Mouse (Mus musculus) kidney, adult 2 months (tissue): Measurements from ENCODE around the gene Cyp21a1. TPM values are rescaled to one million over a fixed set of nuclear protein-coding genes. Genes with fewer than 3 reads are reported as not detected.
"Not testable (repeated sequence)": the region's sequence is repeated elsewhere in the genome, so short reads cannot be mapped to it uniquely, and the experiment has no call there.

Experiments used
- DNase-seq: peaks from one replicate; pipeline ENCODE4 v3.0.0; 2021
- H3K27ac ChIP-seq: fragments of 200-500 bp; 2 replicates; pipeline ENCODE4 v1.5.1; 2012; ENCODE audit warnings: low read depth, low read length, control low read depth, inconsistent platforms; ENCODE audit not compliant: insufficient read depth
- H3K27me3 ChIP-seq: fragments of 200-500 bp; replicated peaks from 2 replicates; pipeline ENCODE4 v1.6.1; 2012; ENCODE audit warnings: mild to moderate bottlenecking, moderate library complexity, low read length, inconsistent platforms; ENCODE audit not compliant: control insufficient read depth, insufficient read depth
- H3K36me3 ChIP-seq: fragments of 200-500 bp; 2 replicates; pipeline ENCODE4 v1.6.1; 2012; ENCODE audit warnings: mild to moderate bottlenecking, moderate library complexity, low read length, inconsistent platforms; ENCODE audit not compliant: control insufficient read depth, insufficient read depth
- H3K4me1 ChIP-seq: fragments of 200-500 bp; 2 replicates; pipeline ENCODE4 v1.6.1; 2011; ENCODE audit warnings: low read length; ENCODE audit not compliant: control insufficient read depth, insufficient read depth
- H3K4me3 ChIP-seq: fragments of 200-500 bp; 2 replicates; pipeline ENCODE4 v1.5.1; 2011; ENCODE audit warnings: mild to moderate bottlenecking, low read depth, low read length, control low read depth; ENCODE audit not compliant: insufficient read depth
- CTCF ChIP-seq: fragments of 200-500 bp; conservative IDR thresholded peaks from 2 replicates; pipeline ENCODE4 v1.5.1; 2011; ENCODE audit warnings: low read depth, mild to moderate bottlenecking, control low read depth, low read length, moderate library complexity, mixed read lengths; ENCODE audit not compliant: insufficient read depth, insufficient read length
- POLR2A ChIP-seq: fragments of 200-500 bp; IDR thresholded peaks from one replicate; pipeline ENCODE4 v1.6.1; 2011; ENCODE audit warnings: low read depth, low read length, control low read depth
- WGBS: fragments of 180-500 bp; shearing (Covaris S2); methylation state at CpG from one replicate; pipeline ENCODE4 v1.1.7; 2018; 5-methylcytosine and 5-hydroxymethylcytosine counted together
- polyA plus RNA-seq: library from polyadenylated mRNA; depleted of rRNA; stranded (reverse); fragments of >200 nt; gene quantifications from 2 replicates; pipeline ENCODE4 v1.2.3, GENCODE M21; 2012

Gene Cyp21a1
- polyA plus RNA-seq, 1 experiment, result 0.23 TPM

DNA sequence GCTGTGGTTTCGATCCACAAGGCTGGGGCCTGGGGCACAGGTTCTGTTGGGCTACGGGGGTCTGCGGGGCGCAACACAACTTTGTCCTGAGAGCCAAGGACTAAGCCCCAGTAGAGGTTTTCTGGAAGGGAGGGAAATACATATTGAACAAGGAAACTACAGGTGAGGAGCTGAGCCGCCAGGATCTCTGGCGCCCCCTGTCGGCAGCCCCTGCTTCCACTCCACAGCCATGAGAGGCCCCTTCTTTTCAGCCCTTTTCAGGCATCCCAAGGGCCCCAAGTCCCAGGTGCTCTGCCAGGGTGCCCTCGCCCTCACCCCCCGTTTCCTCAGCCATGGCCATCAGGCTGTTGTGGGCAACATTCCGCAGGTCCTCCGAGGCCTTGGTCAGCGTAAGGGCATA, 9.4 kb upstream of the Cyp21a1 start:
- not testable (repeated sequence) for H3K4me3 ChIP-seq, H3K36me3 ChIP-seq, H3K27me3 ChIP-seq, H3K27ac ChIP-seq, H3K4me1 ChIP-seq
- WGBS, result 64% methylated on average over 12 of the region's 12 CpGs
- peak; percentile 26 for DNase-seq
- TF ChIP-seq CTCF, result peak; percentile 61

DNA sequence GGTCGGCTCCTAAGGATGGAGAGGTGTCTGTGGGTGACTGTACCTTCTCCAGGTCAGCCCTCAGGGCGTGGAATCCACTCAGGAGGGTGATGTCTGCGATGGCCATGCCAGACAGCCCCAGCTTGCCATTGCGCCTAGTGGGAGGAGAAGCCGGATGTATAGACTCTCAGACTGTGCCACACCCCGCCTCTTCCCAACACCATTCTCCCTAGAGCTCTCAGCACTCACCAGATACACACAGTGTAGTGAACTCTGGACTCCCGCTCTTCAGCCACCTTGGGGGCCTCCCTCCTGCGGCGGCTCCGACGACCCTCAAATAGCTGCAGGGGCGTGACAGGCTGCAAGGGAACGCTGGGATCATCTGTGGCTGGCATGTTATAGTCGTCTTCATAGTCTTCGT, 6.9 kb upstream of the Cyp21a1 start:
- 57% methylated on average over 15 of the region's 15 CpGs for WGBS
- Histone ChIP-seq H3K27me3 (no peaks in the 10 kb centered on the region), H3K4me3 (no peak overlapping the region), H3K4me1 (no peaks in the 10 kb centered on the region), H3K36me3 (no peaks in the 10 kb centered on the region), H3K27ac (no peak overlapping the region)
- DNase-seq, result no peak
- TF ChIP-seq CTCF (no peak), POLR2A (no peak)

DNA sequence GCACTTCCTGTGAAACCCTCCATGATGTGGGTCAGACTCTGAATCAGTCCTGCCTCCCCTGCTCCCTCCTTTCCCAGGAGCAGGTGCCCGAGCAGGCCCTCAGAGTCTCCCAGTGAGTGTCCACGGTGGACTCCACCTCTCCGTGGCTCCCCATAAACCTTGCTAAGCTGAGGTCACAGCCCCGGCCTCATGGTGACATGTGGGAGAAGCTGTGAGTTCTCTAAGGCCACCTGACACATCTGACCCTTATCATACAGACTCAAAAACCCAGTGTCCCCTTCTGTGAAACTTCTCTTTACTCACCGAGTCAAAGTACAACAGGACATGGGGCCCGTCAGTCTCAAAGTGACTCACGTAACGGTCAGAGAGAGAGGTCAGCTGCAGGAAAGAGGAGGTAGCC, 6.5 kb upstream of the Cyp21a1 start:
- not testable (repeated sequence) for H3K36me3 ChIP-seq, H3K27ac ChIP-seq, H3K4me3 ChIP-seq, DNase-seq, H3K4me1 ChIP-seq, H3K27me3 ChIP-seq
- WGBS, result 70% methylated on average over 8 of the region's 8 CpGs

DNA sequence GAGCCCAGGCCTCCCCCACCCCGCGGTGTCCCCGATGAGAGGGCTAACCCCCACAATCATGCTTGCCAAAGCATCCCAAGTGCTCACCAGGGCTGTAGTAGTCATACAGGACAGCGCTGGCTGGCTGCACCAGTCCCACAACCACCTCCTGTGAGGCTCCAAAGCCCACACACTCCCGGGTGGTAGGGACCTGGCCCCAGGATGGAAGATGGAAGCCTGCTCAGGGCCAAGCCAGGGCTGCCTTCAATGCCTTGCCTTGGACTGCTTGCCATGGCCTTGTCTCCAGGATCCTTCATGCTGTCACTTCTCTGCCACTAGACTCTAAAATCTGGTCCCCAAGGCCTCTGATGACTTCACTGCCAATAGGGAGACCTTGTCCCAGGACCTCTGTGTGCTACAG, 6.0 kb upstream of the Cyp21a1 start:
- DNase-seq, H3K4me3 ChIP-seq, H3K27me3 ChIP-seq, H3K36me3 ChIP-seq, H3K27ac ChIP-seq, H3K4me1 ChIP-seq: not testable (repeated sequence)
- WGBS, result 78% methylated on average over 5 of the region's 5 CpGs

DNA sequence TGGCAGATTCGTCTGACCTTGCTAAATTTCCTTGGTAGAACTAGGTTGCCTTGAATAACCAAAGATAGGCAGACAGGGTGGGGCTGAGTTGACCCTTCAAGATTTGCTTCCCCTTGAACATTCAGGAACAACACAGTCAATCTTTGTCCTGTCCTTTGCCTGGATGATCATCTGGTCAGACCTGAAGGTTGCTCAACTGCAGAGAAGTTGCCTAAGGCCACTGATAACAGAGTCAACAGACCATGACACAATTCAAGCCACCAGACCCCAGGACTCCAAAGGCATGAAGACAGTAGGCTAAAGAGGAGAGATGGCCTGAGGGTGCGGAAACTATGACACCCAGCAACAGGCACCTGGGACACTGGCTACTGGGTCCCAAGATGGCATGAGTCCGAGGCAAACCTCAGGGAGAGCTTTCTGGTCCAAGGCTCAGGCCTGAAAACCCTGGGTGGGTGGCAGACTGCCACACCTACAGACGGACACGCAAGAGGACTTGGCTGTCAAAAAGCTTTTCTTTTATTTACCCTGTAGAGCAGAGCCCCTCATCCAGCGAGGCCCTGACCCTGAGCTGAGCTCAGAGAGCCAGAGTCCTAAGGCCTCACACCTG, 4.3 kb upstream of the Cyp21a1 start:
- TF ChIP-seq CTCF (no peak), POLR2A (no peak)
- DNase-seq, result no peak
- Histone ChIP-seq H3K4me3 (no peak overlapping the region), H3K27ac (no peak overlapping the region), H3K36me3 (no peaks in the 10 kb centered on the region), H3K4me1 (no peaks in the 10 kb centered on the region), H3K27me3 (no peaks in the 10 kb centered on the region)
- WGBS, result 86% methylated on average over 6 of the region's 6 CpGs

DNA sequence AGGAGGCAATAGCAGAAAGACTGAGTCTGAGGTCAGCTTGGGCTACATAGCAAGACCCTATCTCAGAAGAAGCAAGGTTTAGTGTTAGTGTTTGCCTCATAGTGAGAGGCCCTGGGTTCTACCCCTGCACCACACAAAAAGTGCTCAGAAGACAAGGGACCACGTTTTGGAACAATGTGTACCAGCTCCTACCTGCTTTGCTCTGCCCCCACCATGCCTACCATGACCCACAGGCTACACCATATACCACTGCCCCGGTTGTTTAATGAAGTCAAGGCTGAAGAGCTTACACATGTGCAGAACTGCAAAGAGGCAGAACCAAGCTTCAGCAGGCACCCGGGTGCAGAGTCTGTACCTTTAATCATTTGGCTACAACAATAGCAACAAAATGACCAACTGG, 2.8 kb upstream of the Cyp21a1 start:
- no peak overlapping the region for H3K27ac ChIP-seq
- no peaks in the 10 kb centered on the region for H3K36me3 ChIP-seq
- WGBS, result 67% methylated on average over 3 of the region's 3 CpGs
- H3K4me3 ChIP-seq, result no peak overlapping the region
- no peak for DNase-seq
- TF ChIP-seq POLR2A, result no peak
- TF ChIP-seq CTCF, result no peak
- no peaks in the 10 kb centered on the region for H3K4me1 ChIP-seq
- no peaks in the 10 kb centered on the region for H3K27me3 ChIP-seq

DNA sequence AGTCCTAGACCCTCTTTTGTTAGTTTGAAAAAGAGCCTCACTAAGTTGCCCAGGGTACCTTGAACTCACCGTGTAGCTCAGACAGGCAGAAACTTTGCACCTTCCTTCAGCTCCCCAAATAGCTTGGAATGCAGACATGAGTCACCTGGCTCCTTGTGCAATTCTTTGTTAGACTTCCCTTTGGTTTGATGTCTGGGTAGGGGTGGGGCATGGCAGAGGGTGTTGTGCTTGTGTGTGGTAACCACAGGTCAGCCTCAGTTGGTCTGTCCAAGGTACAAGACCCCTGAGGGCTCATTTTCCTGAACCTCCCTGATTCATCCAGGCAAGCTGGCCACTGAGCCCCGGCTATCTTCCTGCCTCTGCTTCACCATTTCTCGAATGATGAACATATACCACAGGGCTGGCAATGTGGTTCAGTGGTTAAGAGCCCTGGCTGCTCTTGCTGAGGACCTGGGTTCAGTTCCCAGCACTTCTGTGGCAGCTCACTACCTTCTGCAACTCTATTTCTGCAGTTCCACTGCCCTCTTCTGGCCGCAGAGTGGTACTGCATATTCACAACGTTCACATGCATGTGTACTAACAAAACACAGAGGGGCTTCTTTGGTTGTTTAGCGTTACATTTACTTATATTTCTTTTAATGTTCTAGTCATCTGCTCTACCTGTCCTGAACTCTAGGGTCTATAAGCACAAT, 656 bp upstream of the Cyp21a1 start:
- WGBS, result 74% methylated on average over 6 of the region's 6 CpGs
- TF ChIP-seq CTCF (peak; percentile 42), POLR2A (no peak)
- DNase-seq, result no peak
- H3K27ac ChIP-seq, result no peak overlapping the region
- no peaks in the 10 kb centered on the region for H3K4me1 ChIP-seq
- H3K36me3 ChIP-seq, result no peaks in the 10 kb centered on the region
- no peaks in the 10 kb centered on the region for H3K27me3 ChIP-seq
- H3K4me3 ChIP-seq, result no peak overlapping the region

DNA sequence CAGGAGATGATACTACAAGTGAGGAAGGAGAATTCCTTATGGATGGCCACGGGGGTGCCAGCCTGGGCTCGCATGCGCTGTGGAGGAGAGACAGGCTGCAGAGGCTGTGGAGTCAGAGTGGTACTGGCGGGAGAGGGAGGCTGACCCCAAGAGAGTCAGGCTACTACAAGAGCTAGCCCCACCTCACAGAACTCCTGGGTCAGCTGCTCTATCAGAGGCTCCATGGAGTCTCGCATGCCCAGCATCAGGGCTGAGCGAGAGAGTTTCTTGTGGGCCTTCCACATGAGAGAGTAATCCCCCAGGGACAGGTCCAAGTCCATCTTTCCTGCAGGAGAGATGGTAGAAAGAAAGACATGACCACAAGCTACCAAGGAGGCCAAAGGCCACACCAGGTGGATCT, 994 bp downstream of the Cyp21a1 start:
- H3K4me1 ChIP-seq, H3K4me3 ChIP-seq, H3K27ac ChIP-seq, H3K36me3 ChIP-seq, DNase-seq, H3K27me3 ChIP-seq: not testable (repeated sequence)
- 91% methylated on average over 6 of the region's 6 CpGs for WGBS

DNA sequence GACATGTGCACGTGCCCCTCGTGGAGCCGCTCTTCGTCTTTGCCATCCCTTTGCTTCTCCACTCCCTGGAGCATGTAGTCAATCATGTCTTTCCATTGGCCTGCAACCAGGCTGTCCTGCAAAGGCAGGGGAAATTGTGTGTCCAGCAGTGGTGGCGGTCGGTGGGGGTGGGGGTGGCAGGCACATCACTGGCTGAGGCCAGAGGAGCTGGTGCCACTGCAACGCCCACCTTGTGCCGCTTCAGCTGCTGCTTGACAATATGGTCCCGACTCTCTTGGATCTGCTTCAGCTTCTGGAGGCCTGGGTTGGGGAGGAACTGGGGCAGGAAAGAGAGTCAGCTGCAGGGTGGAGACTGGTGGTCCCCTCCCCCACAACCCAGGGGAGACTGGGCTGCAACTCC, 1.6 kb downstream of the Cyp21a1 start:
- WGBS, result 90% methylated on average over 9 of the region's 9 CpGs
- not testable (repeated sequence) for DNase-seq

DNA sequence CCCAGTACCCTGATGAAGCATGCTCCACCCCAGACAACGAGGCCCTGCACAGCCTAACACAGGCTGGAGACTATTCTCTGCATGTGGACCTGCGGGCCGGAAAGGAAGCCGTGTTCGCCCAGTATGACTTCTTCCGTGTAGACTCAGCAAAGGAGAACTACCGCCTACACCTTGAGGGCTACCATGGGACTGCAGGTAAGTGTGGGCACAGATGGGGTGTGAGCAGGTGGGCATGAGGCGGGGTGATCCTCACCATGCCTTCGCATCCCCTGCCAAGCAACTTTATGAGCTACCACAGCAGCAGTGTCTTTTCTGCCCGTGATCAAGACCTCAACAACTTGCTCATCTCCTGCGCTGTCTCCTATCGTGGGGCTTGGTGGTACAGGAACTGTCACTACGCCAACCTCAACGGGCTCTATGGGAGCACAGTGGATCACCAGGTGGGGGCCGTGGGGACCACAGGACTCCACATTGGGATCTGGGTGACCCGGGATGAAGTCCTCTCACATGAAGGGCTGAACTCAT, 3.5 kb downstream of the Cyp21a1 start:
- not testable (repeated sequence) for H3K27me3 ChIP-seq, H3K4me3 ChIP-seq, DNase-seq, H3K27ac ChIP-seq, H3K36me3 ChIP-seq, H3K4me1 ChIP-seq
- WGBS, result 90% methylated on average over 16 of the region's 16 CpGs

More for the DNA sequence above, 1.6 kb downstream of the Cyp21a1 start:
- H3K4me3 ChIP-seq, H3K4me1 ChIP-seq, H3K27ac ChIP-seq, H3K27me3 ChIP-seq, H3K36me3 ChIP-seq: not testable (repeated sequence)
